Mouse (Mus musculus) gastrocnemius, adult 8-10 months (tissue): Measurements from ENCODE around the gene Irf3. TPM values are rescaled to one million over a fixed set of nuclear protein-coding genes. Genes with fewer than 3 reads are reported as not detected.
A peak's percentile ranks its signal among the peaks of the same experiment; 100 is the strongest.
"Not testable (repeated sequence)": the region's sequence is repeated elsewhere in the genome, so short reads cannot be mapped to it uniquely, and the experiment has no call there.

Experiments used
- DNase-seq, 2 experiments: peaks; one replicate each; pipeline ENCODE4 v3.0.0; 2022; ENCODE audit warnings: low spot score in 2 of 2
- total RNA-seq, 4 experiments: library from RNA; stranded (reverse); gene quantifications; 2 replicates each; pipeline ENCODE4 v1.2.4; 2022

Irf3 gene
- total RNA-seq, 4 experiments from 2014 or later: 13.5 to 22.2 (median 17.9) TPM

DNA sequence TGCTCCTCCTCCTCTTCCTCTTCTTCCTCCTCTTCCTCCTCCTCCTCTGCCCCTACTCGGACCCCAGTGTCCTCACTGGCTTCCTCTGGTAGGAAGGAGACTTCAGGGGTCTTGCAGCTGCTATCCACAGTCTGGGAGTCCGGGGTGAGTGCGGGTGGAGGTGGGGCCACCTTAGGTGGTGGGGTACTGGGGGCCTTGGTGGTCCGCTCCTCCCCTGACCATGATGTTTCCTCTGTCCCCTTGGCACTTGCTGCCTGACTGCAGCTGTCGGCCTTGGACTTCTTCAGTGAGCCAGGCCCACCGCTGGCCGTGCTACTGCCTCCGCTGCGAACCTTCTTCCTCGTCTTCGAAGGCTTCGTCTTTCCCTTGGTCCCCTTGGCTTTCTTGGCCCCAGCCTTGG, 9.1 kb downstream of the Irf3 start:
- DNase-seq: no peak

DNA sequence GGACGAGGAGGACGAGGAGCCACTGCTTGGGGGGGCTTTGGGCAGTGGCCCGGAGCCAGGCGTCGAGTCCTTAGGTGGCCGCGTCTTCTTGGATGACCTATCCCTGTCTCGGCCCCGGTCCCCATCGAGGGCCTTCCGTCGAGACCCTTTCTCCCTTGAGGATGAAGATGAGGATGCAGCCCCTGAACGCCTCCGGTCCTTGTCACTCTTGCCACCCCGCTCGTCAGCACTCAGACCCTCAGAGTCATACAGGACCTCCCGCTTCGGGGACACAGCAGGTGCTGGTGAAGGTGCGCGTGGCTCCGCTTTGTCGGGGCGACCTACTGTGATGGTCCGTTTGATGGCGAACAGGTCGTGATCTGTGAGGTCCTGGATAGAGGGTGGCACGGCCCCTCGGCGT, 9.7 kb downstream of the Irf3 start:
- DNase-seq: no peak

DNA sequence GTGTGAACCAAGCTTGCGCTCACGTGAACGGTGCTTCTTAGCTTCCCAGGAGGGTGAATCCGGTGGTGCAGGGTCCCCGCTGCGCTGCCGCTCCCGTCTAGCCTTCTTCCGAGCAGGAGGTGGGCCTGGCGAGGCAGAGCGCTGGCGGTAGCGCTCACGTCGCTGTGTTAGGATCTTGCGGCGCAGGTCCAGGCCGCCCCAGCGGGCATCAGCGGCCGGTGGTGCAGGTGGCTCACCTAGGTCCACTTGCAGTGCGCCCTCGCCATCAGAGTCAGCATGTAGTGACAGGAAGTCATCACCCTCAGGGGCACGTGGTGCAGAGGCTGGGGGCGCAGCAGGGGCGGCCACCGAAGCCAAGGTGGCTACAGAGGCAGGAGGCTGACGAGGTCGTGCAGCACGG, 10.4 kb downstream of the Irf3 start:
- no peak for DNase-seq

DNA sequence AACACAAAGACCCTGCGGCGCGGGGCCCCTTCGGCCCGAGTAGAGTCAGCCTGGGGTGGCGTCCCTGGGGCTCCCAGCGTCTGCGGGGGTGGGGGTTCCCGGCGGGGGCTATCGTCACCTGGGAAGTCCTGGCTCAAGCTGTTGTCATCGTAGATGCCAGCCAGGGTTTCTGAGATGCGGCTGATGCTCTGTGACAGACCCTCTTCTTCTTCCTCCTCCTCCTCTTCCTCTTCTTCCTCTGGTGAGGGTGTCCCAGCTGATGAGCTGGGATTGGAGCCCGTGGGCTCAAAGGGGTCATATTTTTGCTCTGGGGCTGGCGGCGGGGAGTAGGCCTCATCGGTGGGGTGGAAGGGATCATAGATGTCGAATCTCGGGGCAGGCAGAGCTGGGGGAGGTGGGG, 11.0 kb downstream of the Irf3 start:
- no peak for DNase-seq

DNA sequence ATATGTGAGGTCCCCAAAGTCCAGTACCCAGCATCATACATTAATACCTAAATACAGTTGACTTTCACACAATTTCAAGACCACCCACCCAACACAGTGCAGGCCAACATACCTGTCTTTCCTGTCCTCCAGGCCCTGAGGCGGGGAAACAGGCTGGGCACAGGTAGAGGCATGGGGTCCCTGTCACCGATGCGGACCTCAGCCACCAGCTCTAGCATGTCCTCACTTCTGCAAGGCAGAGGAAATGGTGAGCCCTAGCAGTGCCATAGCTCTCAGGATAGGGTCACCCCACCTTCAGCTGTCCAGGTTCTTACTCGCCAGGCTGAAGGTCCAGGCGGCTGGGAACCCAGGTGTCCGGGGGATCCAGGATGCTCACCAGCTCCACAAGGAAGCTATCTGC, 14.6 kb downstream of the Irf3 start:
- no peak for DNase-seq

DNA sequence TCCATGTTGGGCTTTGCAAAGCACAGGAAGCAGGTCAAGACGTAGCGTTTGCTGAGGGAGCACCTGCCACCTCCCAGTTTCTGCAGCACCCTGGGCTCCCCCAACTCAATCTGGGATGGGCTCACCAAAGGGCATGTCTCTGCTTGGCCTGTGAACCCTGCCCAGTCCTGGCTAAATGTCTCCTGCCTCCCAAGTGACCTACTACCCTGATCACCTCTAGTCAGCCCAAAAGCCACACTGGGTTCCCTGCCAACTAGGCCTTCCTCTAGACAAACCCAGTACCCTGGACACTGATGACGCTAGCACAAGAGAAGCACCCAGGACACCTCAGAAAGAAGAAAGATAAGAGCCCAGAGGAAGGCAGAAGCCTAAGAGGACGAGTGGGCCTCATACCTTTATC, 15.4 kb downstream of the Irf3 start:
- DNase-seq: no peak

DNA sequence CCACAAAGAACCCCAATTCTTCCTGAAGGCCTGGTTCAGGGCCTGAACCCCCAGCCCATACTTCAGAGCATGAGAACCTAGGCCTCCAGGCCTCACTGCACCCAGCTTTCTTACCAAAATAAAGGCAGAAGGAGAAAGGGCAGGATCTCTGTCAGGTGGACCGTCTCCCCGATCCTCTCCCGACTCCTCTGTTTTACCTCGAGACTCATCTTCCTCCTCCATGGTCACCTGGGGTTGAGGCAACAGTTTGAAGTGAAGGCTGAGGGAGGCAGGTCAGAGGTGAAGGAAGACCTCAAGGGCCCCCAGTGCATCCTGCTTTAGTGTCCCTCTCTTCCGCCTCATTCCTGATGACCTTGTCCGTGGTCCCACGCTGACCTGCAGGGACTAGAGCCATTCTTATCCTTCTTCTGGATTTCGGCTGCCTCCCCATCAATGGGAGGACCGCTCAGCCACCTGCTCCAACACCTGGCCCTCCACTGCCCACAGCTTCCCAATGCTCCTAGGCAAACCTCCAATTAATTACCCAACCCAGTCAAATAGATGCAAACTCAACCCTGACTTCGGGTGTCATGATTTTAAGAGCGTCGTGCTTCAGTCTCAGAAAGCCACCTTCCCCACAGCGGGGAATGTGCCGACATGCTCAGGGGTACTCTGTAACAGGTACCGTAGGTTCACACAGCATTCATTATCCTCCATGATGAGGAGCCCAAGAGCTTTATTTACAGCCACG, 16.1 kb downstream of the Irf3 start:
- no peak for DNase-seq

DNA sequence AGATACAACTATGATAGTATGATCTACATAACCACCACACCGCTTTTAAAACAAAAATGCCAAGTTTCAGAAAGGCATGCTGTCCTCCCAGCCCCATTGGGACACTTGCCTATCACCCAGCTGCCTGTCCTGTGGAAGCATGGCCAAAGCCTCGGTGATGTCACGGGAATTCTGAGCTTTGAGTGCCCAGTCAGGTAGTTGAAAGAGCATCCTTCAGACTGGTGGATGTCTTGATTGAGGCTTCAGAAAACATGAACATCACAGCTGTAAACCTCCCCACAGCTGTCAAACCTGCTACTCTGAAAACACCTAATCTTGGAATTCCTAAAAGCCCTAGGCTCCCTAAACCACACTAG, 16.6 kb downstream of the Irf3 start:
- DNase-seq: no peak

DNA sequence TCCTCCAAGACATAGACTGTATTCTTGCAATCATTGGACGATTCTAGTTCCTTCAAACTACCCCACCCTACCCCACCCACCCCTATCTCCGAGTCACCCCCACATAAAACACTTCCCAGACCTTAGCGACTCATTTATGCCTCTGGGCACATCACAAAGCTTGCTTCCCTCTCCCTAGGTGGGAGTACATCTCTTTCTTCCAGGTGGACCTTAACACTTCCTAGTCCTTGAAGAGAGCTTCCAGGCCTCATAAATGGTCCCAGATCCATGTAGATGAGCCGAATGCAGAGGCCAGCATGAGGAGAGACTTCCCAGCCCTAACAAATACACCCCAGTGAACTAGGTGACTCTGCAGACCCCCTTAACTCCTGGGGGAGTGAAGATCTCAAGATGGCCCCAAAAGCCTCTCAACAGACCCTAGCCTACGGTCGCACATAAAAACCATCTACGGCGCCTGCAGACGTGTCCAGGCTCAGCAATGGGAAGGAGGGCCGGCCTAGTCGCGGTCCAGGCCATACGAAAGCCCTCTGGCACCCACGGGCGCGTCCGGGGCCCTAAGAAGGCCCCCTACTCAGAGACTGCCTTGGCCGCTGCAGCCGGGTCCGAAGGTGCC, 18.0 kb downstream of the Irf3 start:
- no peak for DNase-seq

DNA sequence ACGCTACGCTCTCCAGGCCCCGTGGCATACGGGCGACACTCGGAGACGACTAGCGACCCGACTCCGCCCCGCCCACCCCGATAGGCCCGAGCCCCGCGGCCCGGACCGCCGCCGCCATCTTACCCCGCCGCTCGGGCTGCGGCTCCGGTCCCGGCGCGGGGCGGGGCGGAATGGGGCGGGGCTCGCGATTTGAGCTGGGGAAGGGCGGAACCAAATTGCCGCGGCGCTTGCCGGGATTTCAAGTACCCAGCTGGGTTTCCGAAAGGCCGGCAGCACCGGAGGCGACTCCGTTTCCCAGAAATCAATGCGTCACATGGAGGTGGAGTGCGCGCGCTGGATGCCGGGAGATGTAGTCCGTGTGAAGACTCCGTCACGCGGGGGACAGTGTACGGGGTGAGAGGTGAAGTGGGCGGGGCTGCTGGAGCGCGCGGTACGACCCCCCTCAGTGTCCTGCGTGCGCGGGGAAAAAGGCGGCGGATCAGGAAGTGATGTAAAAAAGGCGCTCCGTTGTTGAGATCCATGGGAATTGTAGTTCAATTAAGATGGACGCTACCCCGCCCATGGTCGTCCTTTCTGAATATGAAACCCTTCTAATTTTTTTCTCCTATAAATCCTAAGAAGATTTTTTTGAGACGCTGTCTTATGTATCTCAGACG, 18.6 kb downstream of the Irf3 start, which contains the start of gene Scaf1:
Gene Scaf1 (minus strand): TSS at position 407 of the 656 bp plus-strand sequence.
- peak; percentile 99 to 100 for DNase-seq

DNA sequence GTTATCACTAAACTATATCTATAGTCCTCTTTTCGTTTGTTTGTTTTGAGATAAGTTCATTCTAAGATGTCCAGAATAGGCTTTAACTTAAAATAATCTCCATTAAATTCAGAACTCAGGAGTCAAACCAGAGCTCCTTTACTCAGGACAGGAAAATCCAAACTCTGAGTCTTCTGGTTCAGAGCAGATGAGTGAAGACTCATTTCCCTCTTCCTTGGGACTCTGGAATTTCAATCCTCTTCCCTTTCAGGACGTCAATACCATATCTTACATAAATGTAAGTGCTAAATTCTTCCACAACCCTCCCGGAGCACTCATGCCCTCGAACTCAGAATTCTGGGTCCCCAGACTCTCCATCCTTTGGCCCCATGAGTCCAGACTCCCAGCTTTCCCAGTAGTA, 19.3 kb downstream of the Irf3 start:
- DNase-seq: no peak

DNA sequence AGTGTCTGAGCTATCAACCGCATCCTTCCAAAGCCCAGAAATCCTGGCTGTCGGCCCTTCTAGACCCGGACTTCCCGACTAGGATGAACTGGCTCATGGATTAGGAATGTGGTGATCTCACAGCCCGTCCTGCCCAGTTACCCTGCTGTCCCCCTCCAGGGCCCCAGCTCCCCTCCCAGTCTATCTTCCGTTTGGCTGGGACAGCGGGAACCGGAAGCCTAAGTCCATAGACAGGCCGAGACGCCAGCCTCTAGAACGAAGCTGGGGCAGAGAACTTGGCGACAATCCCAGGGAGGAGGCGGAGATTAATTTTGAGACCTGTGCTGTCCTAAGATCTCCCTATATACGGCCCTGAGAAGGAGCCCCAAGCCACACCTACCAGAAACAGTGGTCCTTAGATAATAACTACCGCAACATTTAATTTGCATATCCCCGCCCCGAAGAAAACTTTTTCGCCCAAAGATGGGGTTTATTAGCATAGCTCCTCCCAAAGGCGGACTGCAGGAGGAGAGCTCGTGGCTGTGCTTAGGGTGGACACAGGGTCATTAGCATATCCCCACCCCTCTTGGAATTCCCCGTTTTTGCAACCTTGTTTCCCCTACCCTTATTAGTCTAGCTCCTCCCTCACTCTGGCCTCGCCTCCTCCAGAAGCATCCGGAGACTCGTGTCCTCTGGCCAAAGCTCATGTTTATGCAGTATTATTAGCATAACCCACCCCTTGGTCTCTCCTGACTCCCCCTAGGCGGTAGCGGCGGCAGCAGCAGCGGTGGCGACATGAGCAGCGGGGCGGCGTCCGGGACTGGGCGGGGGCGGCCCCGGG, 20.0 kb downstream of the Irf3 start, which contains the start of gene Rras:
Gene Rras (plus strand): TSS at position 720 of the 820 bp plus-strand sequence.
- DNase-seq: peak; percentile 90 to 92

DNA sequence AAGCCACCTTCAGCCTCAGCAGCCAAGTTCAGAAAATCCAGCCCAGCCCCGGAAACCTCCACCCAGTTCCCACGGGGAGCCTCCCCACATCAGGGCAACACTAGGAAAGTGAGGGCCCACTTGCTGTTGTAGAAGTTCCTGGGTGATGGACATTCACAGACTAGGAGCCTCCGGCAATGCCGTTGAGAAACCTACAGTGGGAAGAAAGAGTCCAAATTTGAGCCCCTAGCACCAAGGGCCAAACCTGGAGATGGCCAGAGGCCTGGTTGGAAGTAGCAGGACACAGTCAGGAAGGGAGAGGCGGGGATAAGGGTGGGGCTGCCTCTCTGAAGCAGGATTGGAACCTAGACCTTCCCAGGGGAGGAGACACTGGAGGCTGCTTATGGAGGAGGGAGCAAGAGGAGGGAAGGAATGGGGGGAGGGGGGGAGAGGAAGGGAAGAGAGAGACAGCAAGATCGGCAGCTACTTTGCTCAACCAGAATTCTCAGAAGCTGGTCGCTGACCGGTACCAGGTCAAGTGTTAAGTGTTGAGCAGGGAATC, 21.7 kb downstream of the Irf3 start:
- peak; percentile 61 to 74 for DNase-seq

DNA sequence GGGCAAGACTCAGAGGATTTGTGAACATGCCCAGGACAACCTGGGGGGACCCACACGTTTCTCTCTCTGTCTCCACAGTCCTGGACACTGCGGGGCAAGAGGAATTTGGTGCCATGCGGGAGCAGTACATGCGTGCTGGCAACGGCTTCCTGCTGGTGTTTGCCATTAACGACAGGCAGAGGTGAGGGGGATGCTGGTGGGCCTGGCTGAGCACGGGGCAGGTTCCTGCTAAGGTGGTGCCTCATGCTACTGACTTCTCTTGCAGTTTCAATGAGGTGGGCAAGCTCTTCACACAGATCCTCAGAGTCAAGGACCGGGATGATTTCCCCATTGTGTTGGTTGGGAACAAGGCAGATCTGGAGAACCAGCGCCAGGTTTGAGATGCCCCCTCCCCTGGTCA, 22.8 kb downstream of the Irf3 start:
- DNase-seq: no peak

DNA sequence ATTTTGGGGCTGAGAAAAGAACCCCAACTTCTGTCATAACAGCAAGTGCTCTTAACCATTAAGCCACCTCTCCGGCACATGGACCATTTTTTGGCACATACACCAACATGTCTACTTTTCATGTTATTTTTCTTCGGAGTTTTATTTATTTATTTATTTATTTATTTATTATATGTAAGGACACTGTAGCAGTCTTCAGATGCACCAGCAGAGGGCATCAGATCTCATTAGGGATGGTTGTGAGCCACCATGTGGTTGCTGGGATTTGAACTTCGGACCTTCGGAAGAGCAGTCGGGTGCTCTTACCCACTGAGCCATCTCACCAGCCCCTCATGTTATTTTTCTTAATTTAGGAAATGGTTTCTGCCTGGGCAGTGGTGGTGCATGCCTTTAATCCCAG, 26.3 kb downstream of the Irf3 start:
- not testable (repeated sequence) for DNase-seq

DNA sequence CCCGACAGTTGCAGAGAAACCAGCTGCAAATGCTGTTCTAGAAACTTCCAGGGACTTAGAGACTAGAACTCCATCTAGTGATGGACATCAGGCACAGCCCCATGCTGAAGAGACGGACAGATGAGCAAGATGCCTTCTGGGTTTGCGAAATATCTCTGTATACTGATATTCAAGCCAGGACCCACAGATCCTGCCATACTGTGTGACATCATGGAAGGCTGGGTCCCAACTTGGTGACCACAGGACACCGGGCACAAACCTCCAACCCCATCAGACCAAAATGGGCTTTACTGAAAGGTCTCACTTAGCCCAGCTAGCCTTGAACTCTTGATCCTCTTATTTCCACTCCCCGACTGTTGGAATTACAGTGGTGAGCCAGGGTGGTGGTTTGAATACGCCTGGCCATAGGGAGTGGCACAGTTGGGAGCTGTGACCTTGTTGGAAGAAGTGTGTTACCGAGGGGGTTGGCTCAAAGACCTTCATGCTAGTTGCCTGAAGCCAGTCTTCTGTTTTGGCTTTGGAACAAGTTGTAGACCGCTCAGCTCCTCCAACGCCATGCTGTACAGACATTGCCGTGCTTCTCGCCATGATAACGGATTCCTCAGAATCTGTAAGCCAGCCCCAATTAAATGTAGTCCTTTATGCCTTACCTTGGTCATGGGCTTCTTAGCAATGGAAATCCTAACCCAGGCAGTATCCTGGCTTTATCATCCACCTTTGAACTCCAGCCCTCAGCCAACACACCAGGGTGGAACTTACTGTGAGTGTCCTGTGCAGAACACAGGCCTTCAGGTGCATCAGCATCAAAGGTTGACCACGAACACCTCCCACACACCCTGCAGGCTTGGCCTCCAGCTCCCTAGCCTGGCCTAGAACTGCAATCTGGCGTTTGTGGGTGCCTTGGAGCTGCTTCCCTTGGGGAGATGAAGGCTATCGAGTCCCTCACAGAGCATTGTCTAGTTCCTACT, 27.1 kb downstream of the Irf3 start:
- DNase-seq: no peak

DNA sequence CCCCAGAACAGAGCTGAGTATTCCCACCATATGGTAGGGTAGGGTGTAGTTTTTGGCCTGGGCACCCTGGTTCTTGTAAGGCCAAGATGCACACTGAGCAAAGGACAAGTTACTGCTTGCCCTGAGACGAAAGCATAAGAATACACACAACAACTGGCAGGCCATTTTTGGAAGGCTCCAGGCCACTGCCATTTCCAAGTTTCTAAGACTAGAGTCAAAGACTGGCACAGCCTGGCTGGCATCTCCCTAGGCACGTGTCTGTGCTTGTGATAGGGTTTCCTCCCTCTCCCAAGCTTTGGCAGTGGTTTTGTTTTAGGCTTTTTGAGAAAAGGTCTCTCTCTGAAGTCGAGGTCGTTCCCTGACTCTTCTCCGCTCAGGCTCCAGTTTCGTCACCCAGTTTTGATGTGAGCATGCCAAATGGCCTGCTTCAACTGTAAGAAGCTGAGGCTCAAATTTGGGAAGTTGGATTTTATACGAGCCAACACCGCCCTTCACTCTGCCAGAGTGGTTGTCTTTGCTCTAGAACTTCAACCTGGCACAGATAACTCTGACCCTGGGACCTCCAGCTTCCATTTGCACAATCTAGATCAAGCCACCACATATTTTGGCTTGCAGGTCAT, 28.3 kb downstream of the Irf3 start:
- DNase-seq: peak; percentile 38 to 45

DNA sequence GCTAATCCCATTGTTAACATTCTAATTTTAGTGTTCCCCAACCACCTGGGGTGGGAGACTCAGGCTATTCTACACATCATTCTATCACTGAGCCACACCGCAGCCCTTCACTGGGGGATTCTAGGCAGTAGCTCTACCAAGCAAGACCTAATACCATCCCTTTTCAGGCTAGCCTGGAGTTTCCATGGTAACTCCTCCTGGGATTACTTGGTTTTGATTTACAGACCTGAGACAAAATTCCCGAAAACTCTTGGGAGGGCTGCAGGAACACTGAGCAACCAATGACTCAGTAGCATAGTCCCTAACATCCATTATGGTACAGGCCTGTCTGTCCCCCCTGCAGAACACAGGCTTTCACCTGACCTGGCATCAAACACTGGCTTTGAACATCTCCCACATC, 28.8 kb downstream of the Irf3 start:
- no peak for DNase-seq

DNA sequence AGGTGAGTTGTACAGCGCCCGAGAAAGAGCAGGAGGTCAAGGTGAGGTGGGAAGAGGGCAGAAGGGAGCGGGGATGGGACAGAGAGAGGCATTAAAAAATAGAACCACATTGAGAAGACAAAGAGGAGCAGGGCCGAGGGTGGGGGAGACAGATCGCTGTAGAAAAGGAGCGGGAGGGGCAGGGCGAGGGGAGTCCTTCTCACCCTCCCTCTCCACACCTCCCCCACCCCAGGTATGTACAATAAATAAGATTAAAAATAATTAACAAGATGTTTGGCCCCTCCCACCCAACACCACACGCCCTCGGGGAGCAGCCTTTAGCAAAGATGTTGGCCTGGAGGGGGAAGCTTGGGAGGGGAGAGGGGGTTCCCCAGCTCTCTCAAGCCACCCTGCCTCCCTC, 30.3 kb downstream of the Irf3 start:
- no peak for DNase-seq

DNA sequence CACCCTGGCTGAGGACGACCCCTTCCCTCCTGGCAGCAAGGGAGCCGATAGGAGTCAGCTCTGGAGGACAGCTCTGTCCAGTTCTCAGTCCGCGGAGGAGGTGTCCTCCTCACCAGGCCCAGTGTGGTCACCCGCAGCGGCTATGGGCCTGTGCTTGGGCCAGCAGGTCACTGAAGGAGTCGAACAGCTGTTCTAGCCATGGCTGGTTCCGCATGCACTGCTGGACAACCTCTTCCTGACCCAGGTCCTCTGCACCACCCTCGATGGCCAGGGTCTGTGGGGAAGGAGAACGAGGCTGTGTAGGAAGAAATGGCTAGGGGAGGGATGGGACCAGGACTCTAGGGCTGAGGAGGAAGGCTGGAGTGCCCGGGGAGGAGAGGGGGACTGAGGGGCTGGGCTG, 30.9 kb downstream of the Irf3 start:
- DNase-seq: no peak
